Mouse (Mus musculus) right cerebral cortex, postnatal 10 days (tissue): ENCODE results near the gene Hk2.

Source experiments
- DNase-seq, 2 experiments: peaks; one replicate each; pipeline ENCODE4 v3.0.0; 2021; ENCODE audit warnings: low spot score in 2 of 2

Hk2 gene

DNA sequence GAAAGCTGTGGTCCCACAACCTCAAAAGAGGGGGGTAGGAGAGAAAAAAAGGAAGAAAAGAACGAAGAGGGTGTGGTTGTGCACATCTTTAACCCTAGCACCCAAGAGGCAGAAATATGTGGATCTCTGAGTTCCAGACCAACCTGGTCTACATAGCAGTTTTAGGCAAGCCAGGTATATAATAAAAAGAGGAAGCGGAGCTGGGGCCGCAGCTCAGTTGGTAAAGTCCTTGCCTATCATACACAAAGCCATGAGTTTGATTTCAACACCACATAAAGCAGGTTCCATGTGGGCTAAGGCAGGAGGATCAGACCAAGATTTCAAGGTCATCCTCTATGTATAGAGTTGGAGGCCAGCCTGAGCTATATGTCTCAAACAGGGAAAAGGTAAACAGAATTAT lies 4.0 kb downstream of the Hk2 start:
- DNase-seq, result no peak

DNA sequence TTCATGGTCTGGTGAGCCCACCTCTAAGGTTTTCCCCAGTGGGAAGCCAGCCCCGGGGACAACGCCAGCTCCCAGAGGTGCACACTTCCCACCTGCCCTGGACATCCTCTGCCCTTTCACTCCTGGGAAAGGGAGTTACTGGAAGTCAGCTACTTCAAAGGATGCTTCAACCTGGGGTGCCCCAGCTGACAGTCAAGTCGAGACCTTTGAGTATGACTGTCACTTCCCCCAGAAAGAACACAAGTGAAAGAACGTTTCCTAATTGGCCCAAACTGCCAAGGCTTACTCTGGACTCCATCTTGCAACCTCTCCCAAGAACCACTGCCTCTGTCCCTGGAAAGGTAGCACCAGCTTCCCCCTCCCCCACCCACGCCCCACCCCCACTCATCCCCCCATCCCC lies 4.5 kb downstream of the Hk2 start:
- DNase-seq, result no peak

DNA sequence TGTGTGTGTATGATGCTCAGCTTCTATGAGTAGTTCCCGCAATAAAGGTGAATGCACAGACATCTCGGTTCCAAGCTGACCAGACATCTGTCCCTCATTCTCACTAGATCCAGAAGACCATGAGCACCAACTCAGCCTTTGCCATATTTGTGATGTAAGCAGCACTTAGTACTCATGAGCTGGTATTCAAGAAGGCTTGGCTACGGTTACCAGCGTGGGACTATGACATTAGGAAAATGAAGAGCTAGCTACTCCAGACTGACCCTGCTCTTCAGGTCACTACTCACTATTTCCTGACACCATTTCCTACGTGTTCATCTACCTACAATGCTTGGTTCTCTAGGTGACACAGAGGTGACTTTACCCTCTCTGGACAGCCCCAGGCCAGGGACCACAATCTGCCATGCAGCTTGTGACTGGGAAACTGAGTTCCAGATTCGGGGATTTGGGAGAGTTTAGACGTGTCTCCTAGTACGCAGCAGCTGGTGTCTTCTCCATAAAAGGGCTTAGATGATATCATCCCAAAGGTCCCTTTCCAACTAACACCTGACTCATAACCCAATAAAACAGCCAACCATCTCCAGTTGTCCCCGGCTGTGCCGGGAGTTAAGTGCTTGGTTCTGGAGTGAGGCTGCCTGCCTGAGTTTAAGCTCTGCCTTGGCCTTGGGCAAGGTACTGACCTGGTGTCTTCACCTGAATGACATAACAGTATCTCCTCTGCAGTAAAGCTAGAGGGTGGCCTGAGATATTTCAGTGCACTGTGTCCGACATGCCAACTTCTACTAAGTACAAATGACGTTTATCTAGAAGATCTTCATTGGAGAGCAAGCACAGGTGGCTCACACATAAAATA lies 6.3 kb downstream of the Hk2 start:
- no peak for DNase-seq

DNA sequence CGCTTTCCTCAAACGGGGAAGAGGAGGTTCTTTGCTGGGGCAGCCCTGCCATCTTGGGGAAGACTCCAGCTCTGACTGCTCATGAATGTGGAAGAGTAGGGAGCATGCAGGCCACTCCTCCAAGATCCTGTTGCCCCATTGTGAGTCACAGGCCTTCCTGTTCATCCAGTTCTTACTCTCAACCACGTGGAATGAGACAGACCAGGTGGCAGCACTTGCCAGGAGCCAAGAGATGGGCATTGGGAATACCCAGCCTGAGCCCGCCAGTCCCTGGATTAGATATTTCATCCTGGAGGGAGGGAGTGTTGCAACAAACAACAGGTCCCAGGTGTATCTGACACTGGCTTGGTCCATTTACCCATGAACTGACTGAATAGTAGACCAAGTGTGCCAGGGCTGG lies 7.6 kb downstream of the Hk2 start:
- no peak for DNase-seq

DNA sequence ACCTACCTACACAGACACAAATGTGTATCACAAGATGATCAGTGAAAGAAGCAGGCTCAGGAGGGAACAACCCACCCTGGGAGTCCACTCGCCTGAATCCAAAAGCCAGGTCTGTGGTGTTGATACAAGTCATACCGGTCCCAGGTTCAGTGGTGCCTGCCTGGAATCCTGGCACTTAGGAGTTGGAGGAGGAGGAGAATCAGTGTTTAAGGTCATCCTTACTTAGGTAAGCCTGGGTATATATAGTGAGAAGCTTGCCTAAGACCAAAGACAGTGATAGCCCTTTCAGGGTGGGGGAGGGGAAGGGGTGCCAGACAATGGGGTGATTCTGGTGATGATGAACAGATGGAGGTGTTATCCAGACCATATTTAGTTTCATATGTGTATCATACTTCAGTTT lies 9.0 kb downstream of the Hk2 start:
- no peak for DNase-seq

DNA sequence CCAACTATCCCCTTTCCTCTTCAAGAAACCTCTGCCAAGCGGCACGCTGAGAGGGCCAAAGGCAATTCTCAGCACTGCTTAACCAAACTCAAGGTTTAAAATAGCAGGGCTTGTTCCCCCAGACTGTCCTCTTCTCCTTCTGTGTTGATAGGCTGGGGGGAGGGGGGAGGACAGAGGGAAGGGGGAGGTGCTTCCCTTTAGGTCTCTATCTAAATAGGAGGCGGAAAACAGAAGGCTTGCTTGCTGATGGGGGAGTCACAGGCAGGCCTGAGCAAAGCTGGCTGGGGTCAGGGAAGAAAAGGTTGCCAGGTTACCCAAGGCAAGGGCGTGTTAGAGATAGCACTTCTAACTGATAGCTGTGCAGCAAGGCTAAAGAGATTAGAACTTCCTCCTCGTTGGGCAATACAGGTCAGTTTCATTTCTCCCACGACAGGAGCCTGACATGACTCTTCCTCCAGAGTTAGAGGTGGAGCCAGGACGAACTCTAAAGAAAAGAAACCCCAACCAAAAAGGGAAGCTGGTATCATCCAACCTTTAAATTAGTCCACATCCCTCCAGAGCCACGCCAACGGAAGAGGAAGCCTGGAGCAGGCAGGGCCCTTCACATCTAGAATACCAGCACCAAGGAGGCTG lies 10.3 kb downstream of the Hk2 start:
- DNase-seq, result peak; percentile 37

DNA sequence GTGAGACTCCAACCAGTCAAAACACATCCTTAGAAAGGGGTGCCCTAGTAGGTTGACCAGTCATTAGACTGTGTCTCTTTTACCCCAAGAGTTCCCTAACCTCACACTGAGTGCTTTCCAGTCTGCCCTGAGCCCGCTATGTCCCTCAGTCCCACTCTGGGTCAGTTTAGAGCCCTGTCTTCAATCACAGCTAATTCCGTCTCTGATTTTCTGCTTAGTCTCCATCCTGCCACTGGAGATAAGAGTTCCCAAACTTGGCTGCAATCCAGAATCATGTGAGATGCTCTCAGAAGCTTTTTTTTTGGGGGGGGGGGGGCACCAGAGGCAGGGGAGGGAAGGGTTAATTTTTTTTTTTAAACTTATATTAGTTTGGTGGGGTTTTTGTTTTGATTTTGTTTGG lies 11.5 kb downstream of the Hk2 start:
- no peak for DNase-seq

DNA sequence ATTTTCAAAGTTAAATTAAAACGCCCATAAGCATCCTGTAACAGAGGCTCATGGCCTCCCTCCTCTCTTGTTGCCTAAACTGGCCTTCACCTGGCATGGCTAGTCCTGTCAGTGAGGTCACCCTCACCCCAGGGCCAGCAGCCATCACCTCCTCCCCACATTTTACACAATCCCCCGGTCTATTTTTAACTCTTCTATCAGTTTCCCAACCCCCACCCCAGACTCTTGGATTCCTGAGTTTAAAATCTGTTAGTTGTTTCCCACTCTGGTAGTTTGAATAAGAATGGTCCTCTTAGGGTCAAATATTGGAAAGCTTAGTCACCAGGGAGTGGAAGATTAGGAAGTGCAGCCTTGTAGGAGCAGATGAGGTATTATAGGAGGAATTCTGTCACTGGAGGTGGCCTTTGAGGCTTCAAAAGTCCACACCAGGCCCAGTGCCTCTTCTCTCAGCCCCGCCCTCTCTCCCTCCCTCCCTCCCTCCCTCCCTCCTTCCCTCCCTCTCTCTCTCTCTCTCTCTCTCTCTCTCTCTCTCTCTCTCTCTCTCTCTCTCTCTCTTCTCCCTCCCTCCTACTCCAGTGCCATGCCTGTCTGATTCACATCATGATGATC lies 13.4 kb downstream of the Hk2 start:
- DNase-seq, result no peak

DNA sequence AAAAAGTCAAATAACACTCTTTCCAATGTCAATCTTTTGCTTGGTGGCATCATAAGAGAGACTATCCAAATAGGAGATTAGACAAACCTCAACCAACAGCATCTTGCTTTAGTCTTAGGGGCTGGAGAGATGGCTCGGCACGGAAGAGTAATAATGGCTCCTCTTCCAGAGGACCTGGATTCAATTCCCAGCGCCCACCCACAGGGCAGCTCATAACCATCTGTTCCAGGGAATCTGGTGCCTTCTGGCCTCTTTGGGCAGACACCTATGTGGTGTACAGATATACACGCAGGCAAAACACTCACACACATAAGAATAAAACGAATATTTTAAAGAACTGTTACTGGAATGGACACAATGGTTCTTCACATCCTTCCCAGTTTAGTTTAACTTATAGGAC lies 15.0 kb downstream of the Hk2 start:
- DNase-seq, result no peak

DNA sequence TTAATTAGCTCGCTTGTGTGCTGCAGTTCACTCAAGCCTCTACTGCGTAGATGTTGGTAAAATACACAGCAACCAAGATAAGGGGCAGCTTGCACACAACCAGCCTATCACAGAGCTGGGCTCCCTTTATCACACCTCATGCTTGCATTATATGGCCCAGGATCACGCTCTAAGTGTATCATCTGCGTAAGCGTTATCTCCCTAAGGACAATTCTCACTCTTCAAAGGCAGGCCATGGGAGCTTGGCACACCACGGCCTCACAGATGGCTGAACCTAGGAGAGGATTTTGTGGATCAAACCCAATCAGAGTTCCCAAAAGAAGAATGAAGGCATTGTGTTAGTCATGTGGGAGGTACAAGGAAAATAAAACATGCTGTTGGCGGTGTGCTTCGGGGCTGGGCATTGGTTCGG lies 17.4 kb downstream of the Hk2 start:
- no peak for DNase-seq

DNA sequence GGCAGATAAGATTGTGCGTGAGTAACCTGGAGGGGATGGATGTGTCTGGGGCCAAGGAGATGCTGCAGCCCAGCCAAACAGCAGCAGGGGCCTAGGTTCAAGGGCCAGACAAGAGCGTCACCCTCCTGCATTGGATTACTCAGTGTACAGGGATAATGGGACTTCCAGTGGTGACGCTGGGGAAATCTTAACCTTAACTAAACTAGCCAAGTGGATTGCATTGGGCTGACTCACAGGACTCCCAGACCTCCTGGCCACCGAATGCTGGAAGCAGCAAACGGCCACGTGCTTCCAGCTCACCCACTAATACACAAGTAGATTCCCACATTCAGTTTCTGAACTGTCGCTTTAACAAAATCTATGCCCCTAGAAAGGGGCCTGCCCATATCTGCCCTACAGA lies 18.0 kb downstream of the Hk2 start:
- DNase-seq, result no peak

DNA sequence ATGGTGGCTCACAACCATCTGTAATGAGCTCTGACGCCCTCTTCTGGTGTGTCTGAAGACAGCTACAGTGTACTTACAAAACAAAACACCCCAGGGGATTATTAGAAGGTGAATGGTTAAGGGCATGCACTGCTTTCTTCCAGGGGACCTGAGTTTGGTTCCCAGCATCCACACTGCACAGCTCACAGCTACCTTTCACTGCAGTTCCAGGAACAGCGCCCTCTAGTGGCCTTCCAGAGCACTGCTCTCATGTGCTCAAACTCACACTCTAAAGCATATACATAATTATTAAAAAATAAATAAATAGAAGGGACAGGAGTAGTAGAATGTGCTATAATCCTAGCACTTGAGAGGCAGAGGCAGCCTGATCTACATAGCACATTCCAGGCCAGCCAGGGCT lies 18.9 kb downstream of the Hk2 start:
- DNase-seq, result no peak

DNA sequence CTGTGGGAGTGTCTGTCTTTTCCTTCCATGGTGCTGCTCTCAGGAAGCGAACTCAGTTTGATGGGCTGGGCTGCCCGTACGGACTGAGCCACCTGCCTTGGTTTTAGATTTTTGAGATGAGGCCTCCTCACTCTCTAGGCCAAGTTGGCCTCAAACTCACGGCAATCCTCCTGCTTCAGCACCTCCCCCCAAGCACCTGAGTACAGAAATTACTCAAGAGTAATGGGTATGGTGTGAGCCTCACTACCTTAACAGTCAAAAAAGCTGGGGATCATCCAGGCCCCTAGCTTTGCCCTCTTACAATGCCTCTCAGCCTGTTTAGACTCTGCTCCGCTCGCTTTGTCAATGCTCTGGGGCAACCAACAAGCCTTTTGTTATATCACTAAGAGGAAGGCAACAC lies 19.5 kb downstream of the Hk2 start:
- no peak for DNase-seq

DNA sequence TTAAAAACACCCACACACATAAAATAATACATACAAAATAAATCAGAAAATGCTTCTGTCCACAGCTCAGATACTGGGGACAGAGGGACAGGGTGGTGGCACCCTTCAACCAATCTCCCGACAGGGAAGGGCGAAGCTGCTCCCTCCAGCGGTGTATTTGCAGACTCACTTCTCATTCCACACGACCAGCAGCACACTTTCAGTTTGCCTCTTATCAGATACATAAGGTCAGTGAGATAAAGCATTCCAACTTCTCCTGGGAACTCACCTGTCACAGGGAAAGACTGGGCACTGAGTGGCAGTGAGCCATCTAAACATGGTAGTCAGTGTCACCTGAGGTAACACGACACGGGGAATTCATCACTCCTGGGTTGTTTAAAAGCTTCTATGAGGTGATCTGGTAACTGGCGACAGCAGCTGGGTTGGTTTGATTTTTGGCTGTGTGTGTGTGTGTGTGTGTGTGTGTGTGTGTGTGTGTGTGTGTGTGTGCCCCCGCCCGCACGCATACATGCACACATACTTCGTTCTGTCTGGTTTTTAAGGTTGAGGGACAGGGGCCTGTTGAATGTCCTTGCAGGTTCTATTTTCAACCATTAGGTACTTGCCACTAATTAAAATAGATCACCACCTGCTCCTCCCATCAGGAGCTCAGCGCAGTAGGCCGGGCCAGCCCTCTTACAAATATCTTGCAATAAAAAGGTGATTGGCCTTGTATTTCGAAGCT lies 20.5 kb downstream of the Hk2 start:
- DNase-seq, result no peak

DNA sequence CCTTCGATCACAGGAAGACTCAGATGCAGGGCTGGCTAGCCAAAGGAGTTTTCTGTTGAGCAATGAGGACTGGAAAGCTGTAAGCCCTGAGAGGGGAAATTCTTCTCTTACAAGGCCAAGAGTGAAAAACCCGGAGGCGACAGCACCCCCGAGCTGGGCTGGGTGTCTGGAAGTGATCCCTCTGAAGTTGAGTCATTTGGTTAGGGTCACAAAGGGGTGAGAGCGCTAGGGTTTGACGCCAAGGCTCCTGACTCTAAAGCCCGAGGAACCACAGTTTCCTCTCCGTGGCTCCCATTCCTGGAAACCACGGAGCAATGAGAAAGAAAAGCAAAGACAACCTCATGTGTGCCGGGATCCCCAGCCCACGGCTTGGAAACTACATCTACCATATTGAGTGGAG lies 21.2 kb downstream of the Hk2 start:
- no peak for DNase-seq

DNA sequence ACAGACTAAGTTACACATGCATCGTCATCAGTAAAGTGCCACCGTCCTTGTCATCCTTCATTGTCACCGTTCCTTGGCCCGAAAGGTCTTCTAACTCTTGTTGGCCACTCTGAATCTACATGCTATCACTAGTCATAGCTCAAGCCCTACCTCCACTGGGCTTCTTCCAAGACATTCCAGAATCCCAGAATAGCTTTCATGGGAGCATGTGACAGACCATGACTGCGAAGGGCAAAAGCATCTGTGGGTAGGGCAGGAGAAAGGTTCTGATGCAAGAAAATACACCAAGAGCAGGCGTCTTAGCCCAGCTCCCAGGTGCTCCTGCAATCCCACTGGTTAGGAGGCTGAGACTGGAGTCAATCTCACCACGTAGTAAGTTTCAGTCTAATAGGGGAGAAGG lies 22.5 kb downstream of the Hk2 start:
- no peak for DNase-seq

DNA sequence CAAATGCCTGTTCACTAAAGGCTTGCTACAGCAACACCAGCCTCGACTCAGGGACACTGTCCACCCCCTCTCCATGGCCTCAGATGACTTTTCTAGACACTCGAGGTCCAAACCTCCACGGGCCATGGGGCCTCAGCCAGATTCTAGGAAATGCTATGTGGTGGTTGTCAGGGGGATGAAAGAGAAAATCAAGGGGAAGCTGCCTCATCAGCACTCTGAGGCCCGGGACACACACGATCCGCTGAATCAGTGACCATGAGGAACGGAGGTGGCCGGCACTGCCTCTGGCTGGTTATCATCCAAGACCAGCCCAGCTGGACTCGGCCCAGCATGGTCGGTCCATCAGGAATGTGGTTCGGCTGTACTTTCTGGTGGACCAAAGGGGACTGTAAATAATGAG lies 23.2 kb downstream of the Hk2 start:
- DNase-seq, result peak; percentile 47 to 52

DNA sequence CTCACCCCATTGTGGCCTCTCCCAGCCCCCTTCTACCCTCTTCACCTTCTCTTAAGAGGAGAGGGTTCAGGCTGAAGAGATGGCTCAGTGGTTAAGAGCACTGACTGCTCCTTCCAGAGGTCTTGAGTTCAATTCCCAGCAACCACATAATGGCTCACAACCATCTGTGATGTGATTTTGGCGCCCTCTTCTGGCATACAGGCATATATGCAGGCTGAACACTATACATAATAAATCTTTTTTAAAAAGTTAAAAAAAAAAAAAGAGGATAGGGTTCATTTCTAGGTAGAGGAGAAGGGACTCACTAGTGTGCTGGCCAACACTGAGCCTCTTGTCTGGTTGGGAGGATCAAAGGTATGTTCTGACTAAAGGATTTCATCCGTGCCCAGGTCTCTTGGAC lies 24.2 kb downstream of the Hk2 start:
- no peak for DNase-seq

DNA sequence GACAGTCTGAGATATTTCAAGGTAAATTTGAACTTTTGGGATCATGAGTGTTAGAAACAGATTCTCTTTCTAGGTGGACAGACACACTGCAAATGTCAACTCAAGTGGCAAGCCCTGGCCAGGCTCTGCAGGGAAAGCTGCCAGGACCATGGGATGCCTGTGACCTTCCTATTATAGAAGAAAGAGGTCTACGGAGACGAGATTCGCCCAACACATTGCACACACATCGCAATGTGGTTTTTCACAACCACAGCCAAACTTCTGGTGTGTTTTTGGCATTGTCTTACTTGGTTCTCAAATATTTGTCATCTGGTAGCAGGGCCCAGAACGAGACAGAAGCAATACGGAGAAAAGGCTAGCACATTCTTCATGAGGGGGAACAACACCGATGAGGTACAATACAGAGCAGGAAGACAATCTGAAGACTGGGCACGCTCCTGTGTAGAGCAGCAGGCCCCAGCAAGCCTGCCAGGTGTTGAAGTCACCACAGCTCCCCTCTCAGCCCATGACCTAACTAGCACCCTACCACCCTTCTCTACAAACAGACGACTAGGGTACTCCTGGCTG lies 26.1 kb downstream of the Hk2 start:
- DNase-seq, result no peak

DNA sequence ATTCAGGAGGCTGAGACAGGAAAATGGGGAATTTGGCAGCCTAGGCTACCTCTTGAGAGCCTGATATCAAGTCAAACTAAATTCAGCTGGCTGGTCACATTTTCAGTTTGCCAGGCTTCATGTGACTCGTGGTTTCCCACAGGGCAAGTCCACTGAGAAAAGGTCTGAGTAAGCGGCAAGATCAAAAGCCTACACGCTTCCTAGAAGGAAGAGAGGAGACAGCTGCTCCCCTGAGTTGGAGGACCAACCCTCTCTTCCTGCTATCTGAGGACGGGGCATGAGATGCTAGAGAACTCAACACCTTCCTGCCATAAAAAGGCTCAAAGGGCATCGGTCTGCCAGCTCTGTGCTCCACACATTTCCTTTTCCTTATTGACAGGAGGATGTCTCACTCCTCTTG lies 27.2 kb downstream of the Hk2 start:
- no peak for DNase-seq

DNA sequence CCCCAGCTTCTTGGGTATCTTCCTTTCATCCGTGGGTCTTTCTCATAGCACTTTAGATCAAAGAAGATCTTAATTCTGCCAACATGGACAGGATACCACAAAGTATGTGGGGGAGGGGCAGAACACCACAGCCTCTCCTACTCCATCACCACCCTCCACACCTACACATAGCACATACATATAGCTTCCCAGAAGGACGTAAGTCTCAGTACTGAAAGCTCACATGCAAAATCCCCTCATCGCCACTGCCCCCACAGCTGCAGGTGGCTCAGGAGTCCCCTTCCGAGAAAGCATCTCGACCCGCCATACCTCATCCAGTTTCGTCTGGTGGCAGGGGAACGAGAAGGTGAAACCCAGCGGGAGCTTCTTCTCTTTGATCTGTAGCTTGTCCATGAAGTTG lies 29.7 kb downstream of the Hk2 start:
- no peak for DNase-seq

DNA sequence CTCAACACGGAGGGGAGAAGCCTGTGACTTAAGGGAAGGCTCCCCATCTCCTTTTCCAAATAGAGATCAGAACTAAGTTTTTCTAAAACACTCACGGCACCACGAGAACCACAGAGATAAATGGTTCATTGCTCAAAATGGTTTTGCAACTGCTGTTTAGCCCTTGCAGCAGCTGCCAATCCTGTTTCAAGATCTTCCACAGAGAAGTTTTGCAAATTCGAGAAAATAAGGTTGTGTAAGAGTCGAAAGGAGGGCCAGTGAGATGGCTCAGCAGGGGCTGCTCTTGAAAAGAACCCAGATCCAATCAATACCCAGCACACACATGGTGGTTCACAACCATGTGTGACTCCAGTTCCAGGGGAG lies 32.8 kb downstream of the Hk2 start:
- DNase-seq, result no peak
